Mouse (Mus musculus): ENCODE results near the gene Gucy1a1. TPM values are rescaled to one million over a fixed set of nuclear protein-coding genes. Genes with fewer than 3 reads are reported as not detected.

Gene Gucy1a1
- total and polyA plus RNA-seq, 3 experiments: not detected

- H3K27ac ChIP-seq (ENCODE audit: control insufficient read depth, low read depth, low read length): no peak overlapping the region
- no peaks in the 10 kb centered on the region for H3K36me3 ChIP-seq (ENCODE audit: control insufficient read depth in 1 of 2, insufficient read depth in 2 of 2, low read length in 2 of 2)
- H3K4me1 ChIP-seq (ENCODE audit: control insufficient read depth in 1 of 2, insufficient read depth in 2 of 2, low read length in 2 of 2): no peaks in the 10 kb centered on the region
These were observed 91.2 kb downstream of the Gucy1a1 start for GRCm38 (mm10) chr3:82054283-82054974.

GRCm38 (mm10) chr3:82052029-82052428, 93.6 kb downstream of the Gucy1a1 start:
- no peak overlapping the region for H3K9ac ChIP-seq (ENCODE audit: control insufficient read depth, low read depth, low read length, poor library complexity, severe bottlenecking)
- no peak overlapping the region for H3K4me3 ChIP-seq (ENCODE audit: control insufficient read depth in 1 of 2, insufficient read depth in 1 of 2, low read depth in 2 of 2, low read length in 2 of 2)
- TF ChIP-seq EP300 (IDR thresholded peaks at IDR 0.05; ENCODE audit: low read depth in 1 of 2, low read length in 2 of 2) (no peak), E2F4 (IDR thresholded peaks at IDR 0.05; ENCODE audit: borderline replicate concordance, low read depth, low read length) (no peak), NELFE (IDR thresholded peaks at IDR 0.05; ENCODE audit: low read depth, low read length) (no peak), HCFC1 (IDR thresholded peaks at IDR 0.05; ENCODE audit: low read depth, low read length) (no peak), ZKSCAN1 (IDR thresholded peaks at IDR 0.05; ENCODE audit: low read depth, low read length) (no peak), GATA1 (IDR thresholded peaks at IDR 0.05; ENCODE audit: low read depth, low read length) (no peak), ZMIZ1 (IDR thresholded peaks at IDR 0.05; ENCODE audit: low read depth, low read length) (no peak), NRF1 (IDR thresholded peaks at IDR 0.05; ENCODE audit: insufficient read depth, low read depth, low read length, poor library complexity, severe bottlenecking) (no peak), ZC3H11A (IDR thresholded peaks at IDR 0.05; ENCODE audit: low read depth, low read length) (no peak), GABPA (IDR thresholded peaks at IDR 0.05; ENCODE audit: low read depth, low read length) (no peak), UBTF (IDR thresholded peaks at IDR 0.05; ENCODE audit: borderline replicate concordance, insufficient read depth, low read depth, low read length) (no peak), SMC3 (IDR thresholded peaks at IDR 0.05; ENCODE audit: low read depth, low read length) (no peak), USF1 (IDR thresholded peaks at IDR 0.05; ENCODE audit: low read depth, low read length) (no peak)
- H3K27ac ChIP-seq (ENCODE audit: control insufficient read depth, low read depth, low read length): no peak overlapping the region
- no peak for DNase-seq (ENCODE audit: low read depth, low spot score)
- H3K36me3 ChIP-seq (ENCODE audit: control insufficient read depth in 1 of 2, insufficient read depth in 2 of 2, low read length in 2 of 2): no peaks in the 10 kb centered on the region
- H3K79me2 ChIP-seq (ENCODE audit: control insufficient read depth, insufficient read depth, low read length, poor library complexity): no peaks in the 10 kb centered on the region
- no peaks in the 10 kb centered on the region for H3K27me3 ChIP-seq (ENCODE audit: control insufficient read depth in 1 of 2, insufficient read depth in 2 of 2, low read length in 2 of 2)
- H3K9me3 ChIP-seq (replicated peaks; ENCODE audit: insufficient read depth, low read length): no peaks in the 10 kb centered on the region
- H3K4me1 ChIP-seq (ENCODE audit: control insufficient read depth in 1 of 2, insufficient read depth in 2 of 2, low read length in 2 of 2): no peaks in the 10 kb centered on the region

More at GRCm38 (mm10) chr3:82054283-82054974, 91.2 kb downstream of the Gucy1a1 start:
- Histone ChIP-seq H3K79me2 (ENCODE audit: control insufficient read depth, insufficient read depth, low read length, poor library complexity) (no peaks in the 10 kb centered on the region), H3K4me3 (ENCODE audit: control insufficient read depth in 1 of 2, insufficient read depth in 1 of 2, low read depth in 2 of 2, low read length in 2 of 2) (no peak overlapping the region), H3K9ac (ENCODE audit: control insufficient read depth, low read depth, low read length, poor library complexity, severe bottlenecking) (no peak overlapping the region), H3K9me3 (replicated peaks; ENCODE audit: insufficient read depth, low read length) (no peaks in the 10 kb centered on the region), H3K27me3 (ENCODE audit: control insufficient read depth in 1 of 2, insufficient read depth in 2 of 2, low read length in 2 of 2) (no peaks in the 10 kb centered on the region)
- TF ChIP-seq MEF2A (IDR thresholded peaks at IDR 0.05; ENCODE audit: extremely low read depth, insufficient replicate concordance, low read depth, low read length, poor library complexity, severe bottlenecking): no peak
- TF ChIP-seq GABPA (IDR thresholded peaks at IDR 0.05; ENCODE audit: low read depth, low read length): no peak
- no peak for TF ChIP-seq CHD2 (IDR thresholded peaks at IDR 0.05; ENCODE audit: low read length)
- TF ChIP-seq TCF12 (IDR thresholded peaks at IDR 0.05; ENCODE audit: low read depth, low read length): no peak
- TF ChIP-seq CHD1 (IDR thresholded peaks at IDR 0.05; ENCODE audit: low read depth, low read length): no peak
- TF ChIP-seq POLR2A (IDR thresholded peaks at IDR 0.05; ENCODE audit: control insufficient read depth in 1 of 2, insufficient read depth in 1 of 2, low read depth in 1 of 2, low read length in 2 of 2, poor library complexity in 1 of 2): no peak
- no peak for TF ChIP-seq JUND (IDR thresholded peaks at IDR 0.05; ENCODE audit: low read depth, low read length)
- no peak for TF ChIP-seq ELF1 (IDR thresholded peaks at IDR 0.05; ENCODE audit: low read depth, low read length)
- TF ChIP-seq MAZ (IDR thresholded peaks at IDR 0.05; ENCODE audit: low read depth, low read length): no peak
- no peak for TF ChIP-seq SMC3 (IDR thresholded peaks at IDR 0.05; ENCODE audit: low read depth, low read length)
- TF ChIP-seq NRF1 (IDR thresholded peaks at IDR 0.05; ENCODE audit: insufficient read depth, low read depth, low read length, poor library complexity, severe bottlenecking): no peak
- no peak for TF ChIP-seq TAL1 (IDR thresholded peaks at IDR 0.05; ENCODE audit: low read length)
- TF ChIP-seq MAFK (IDR thresholded peaks at IDR 0.05; ENCODE audit: borderline replicate concordance, low read depth, low read length): no peak
- no peak for TF ChIP-seq POLR2AphosphoS2 (IDR thresholded peaks at IDR 0.05; ENCODE audit: low read length)
- TF ChIP-seq ZKSCAN1 (IDR thresholded peaks at IDR 0.05; ENCODE audit: low read depth, low read length): no peak
- no peak for TF ChIP-seq MAX (IDR thresholded peaks at IDR 0.05; ENCODE audit: low read length)
- DNase-seq (ENCODE audit: low read depth, low spot score): no peak
